Mouse (Mus musculus) kidney, adult 2 months (tissue): ENCODE data around the gene Armc10.

ENCODE experiments used
- CTCF ChIP-seq: fragments of 200-500 bp; conservative IDR thresholded peaks from 2 replicates; pipeline ENCODE4 v1.5.1; 2011; ENCODE audit warnings: low read depth, mild to moderate bottlenecking, control low read depth, low read length, moderate library complexity, mixed read lengths; ENCODE audit not compliant: insufficient read depth, insufficient read length
- POLR2A ChIP-seq: fragments of 200-500 bp; IDR thresholded peaks from one replicate; pipeline ENCODE4 v1.6.1; 2011; ENCODE audit warnings: low read depth, low read length, control low read depth

GRCm38 (mm10) chr5:21702009-21702364 lies 56.4 kb downstream of the Armc10 start:
- TF ChIP-seq POLR2A (no peak), CTCF (no peak)
